Mouse (Mus musculus) liver, embryonic 12.5 days (tissue): ENCODE measurements at regions not wholly inside any gene's neighbourhood (a gene's known extent, or its start where the extent isn't known, plus 50 kb on each side); places are given as distances from the start of the nearest gene placed in this dataset.

Experiments used
- ATAC-seq: fragments of 200-750 bp; cut with Nextera tagmentation; 2 replicates; pipeline ENCODE4 v1.8.0; 2017; ENCODE audit warnings: moderate number of reproducible peaks, mild to moderate bottlenecking, moderate library complexity
- H3K27ac ChIP-seq: fragments of 300-500 bp; sonication (generic); 2 replicates; pipeline ENCODE4 v1.5.1; 2016; ENCODE audit warnings: mild to moderate bottlenecking
- H3K27me3 ChIP-seq: fragments of 300-500 bp; sonication (generic); replicated peaks from 2 replicates; pipeline ENCODE4 v1.6.1; 2016; ENCODE audit warnings: mild to moderate bottlenecking, moderate library complexity
- H3K36me3 ChIP-seq: fragments of 300-500 bp; sonication (generic); 2 replicates; pipeline ENCODE4 v1.6.1; 2016; ENCODE audit warnings: mild to moderate bottlenecking, moderate library complexity
- H3K4me1 ChIP-seq: fragments of 300-500 bp; sonication (generic); 2 replicates; pipeline ENCODE4 v1.6.1; 2016
- H3K4me2 ChIP-seq: fragments of 300-500 bp; sonication (generic); 2 replicates; pipeline ENCODE4 v1.6.1; 2016; ENCODE audit warnings: mild to moderate bottlenecking, moderate library complexity
- H3K4me3 ChIP-seq: fragments of 300-500 bp; sonication (generic); 2 replicates; pipeline ENCODE4 v1.5.1; 2016; ENCODE audit warnings: mild to moderate bottlenecking, moderate library complexity
- H3K9ac ChIP-seq: fragments of 300-500 bp; sonication (generic); 2 replicates; pipeline ENCODE4 v1.6.1; 2016; ENCODE audit warnings: mild to moderate bottlenecking, moderate library complexity
- H3K9me3 ChIP-seq: fragments of 300-500 bp; sonication (generic); replicated peaks from 2 replicates; pipeline ENCODE4 v1.6.1; 2016; ENCODE audit warnings: mild to moderate bottlenecking, moderate library complexity
- WGBS: fragments of 180-500 bp; shearing (Covaris S2); methylation state at CpG from one replicate; pipeline ENCODE4 v1.1.7; 2016; ENCODE audit not compliant: insufficient replicate concordance; 5-methylcytosine and 5-hydroxymethylcytosine counted together

- Histone ChIP-seq H3K4me3 (no peak overlapping the region), H3K4me1 (no peaks in the 10 kb centered on the region), H3K4me2 (no peak overlapping the region), H3K36me3 (no peaks in the 10 kb centered on the region), H3K9me3 (no peaks in the 10 kb centered on the region), H3K9ac (no peak overlapping the region), H3K27me3 (no peaks in the 10 kb centered on the region), H3K27ac (no peak overlapping the region)
- no peak for ATAC-seq
- WGBS = 54% methylated on average over 24 of the region's 24 CpGs
These were observed 159.0 kb downstream of the Slc4a3 start for GRCm38 (mm10) chr1:75704832-75705650.

- Histone ChIP-seq H3K27ac (no peak overlapping the region), H3K36me3 (no peaks in the 10 kb centered on the region), H3K9ac (no peak overlapping the region), H3K9me3 (no peaks in the 10 kb centered on the region), H3K4me3 (no peak overlapping the region), H3K27me3 (no peaks in the 10 kb centered on the region), H3K4me1 (no peaks in the 10 kb centered on the region), H3K4me2 (no peak overlapping the region)
- ATAC-seq = no peak
- 83% methylated on average over 9 of the region's 9 CpGs for WGBS
These were observed 160.1 kb downstream of the Slc4a3 start for GRCm38 (mm10) chr1:75706126-75706525.

- H3K4me2 ChIP-seq = no peak overlapping the region
- 75% methylated on average over 5 of the region's 5 CpGs for WGBS
- no peaks in the 10 kb centered on the region for H3K9me3 ChIP-seq
- no peak overlapping the region for H3K9ac ChIP-seq
- no peak overlapping the region for H3K27ac ChIP-seq
- no peaks in the 10 kb centered on the region for H3K36me3 ChIP-seq
- ATAC-seq = no peak
- no peaks in the 10 kb centered on the region for H3K4me1 ChIP-seq
- no peak overlapping the region for H3K4me3 ChIP-seq
- no peaks in the 10 kb centered on the region for H3K27me3 ChIP-seq
These were observed 177.4 kb downstream of the Slc4a3 start for GRCm38 (mm10) chr1:75723431-75723830.

DNA sequence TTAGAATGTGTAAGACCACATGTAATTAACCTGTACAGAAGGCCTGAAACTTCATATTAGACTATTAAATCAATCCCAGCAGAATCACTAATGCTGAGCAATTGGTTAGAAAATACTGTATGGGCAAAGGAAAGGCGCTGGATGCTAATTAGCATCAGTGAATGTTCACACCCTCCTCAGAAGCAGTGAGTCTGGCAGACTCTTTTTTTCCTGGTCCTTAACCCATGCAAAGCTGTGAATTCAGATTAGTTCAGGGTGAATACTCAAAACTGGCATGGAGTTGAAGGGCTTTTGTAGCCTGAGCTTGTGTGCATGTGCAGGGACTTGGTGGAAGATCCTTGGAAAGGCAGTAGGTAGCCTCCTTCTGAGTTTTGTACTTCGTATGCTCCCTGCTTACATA is 179.3 kb downstream of the Slc4a3 start:
- Histone ChIP-seq H3K9me3 (no peaks in the 10 kb centered on the region), H3K27ac (no peak overlapping the region), H3K4me3 (no peak overlapping the region), H3K4me2 (no peak overlapping the region), H3K9ac (no peak overlapping the region), H3K36me3 (no peaks in the 10 kb centered on the region), H3K4me1 (no peaks in the 10 kb centered on the region), H3K27me3 (no peaks in the 10 kb centered on the region)
- WGBS = 65% methylated on average over 2 of the region's 2 CpGs
- ATAC-seq = no peak

DNA sequence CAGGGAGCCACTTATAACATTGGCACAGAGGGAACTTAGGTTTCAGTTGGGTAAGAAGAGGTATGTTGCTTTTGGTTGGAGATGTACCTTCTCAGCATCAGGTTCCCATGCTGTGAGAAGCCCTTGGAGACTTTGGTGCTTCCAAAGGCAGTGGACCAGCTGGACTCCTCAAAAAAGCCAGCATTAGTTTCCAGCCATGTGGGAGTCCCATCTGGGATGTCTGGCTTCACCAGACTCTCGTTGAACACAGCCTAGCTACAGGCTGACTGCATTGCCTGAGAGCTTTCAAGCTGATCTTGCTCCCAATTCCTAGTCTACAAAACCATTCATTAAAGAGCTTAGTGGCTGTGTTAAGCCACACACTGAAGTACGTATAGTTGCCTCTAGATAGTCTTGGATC is 182.8 kb downstream of the Slc4a3 start:
- Histone ChIP-seq H3K4me2 (no peak overlapping the region), H3K4me1 (no peaks in the 10 kb centered on the region), H3K9ac (no peak overlapping the region), H3K9me3 (no peaks in the 10 kb centered on the region), H3K36me3 (no peaks in the 10 kb centered on the region), H3K27me3 (no peaks in the 10 kb centered on the region), H3K27ac (no peak overlapping the region), H3K4me3 (no peak overlapping the region)
- WGBS = 59% methylated on average over 2 of the region's 2 CpGs
- no peak for ATAC-seq

DNA sequence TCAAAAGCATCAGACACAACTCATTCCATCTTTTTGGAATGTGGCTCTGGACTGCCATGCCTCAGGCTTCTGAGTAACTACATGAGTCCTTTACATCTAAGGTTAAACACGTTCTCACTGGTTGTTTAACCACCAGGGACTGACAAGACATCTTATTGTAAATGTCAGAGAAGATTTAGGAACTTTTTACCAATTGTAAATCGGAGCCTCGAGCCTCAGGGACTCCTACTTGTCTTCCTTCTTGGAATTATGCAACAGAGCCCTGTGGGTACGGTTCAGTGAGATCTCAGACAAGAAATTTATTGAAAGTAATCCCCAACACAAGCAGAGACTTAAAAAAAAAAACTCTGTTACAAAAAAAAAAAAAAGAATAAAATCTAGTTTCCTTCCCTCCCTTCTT is 187.7 kb downstream of the Slc4a3 start:
- Histone ChIP-seq H3K4me1 (no peaks in the 10 kb centered on the region), H3K9me3 (no peaks in the 10 kb centered on the region), H3K27me3 (no peaks in the 10 kb centered on the region), H3K4me3 (no peak overlapping the region), H3K36me3 (no peaks in the 10 kb centered on the region), H3K9ac (no peak overlapping the region), H3K4me2 (no peak overlapping the region), H3K27ac (no peak overlapping the region)
- WGBS = 45% methylated on average over 4 of the region's 4 CpGs
- ATAC-seq = no peak

DNA sequence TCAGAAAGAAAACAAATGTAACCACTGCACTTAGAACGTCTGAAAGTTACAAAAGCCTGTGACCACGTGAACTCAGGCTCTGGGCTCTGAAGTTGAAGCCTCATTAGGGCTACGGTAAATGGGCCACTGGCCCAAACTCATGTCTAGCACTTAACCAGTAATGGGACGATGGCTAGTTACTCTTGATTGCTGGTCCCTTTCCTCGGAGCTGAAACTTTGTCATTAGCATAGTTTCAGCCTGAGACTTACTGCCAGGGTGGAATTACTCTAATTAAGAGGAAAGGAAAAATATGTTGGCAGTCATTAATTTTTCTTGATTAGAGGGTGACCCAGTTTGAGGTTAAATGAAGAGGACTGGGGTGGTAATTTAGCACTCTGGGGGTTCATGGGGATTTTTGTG is 192.6 kb downstream of the Slc4a3 start:
- H3K27me3 ChIP-seq = no peaks in the 10 kb centered on the region
- no peaks in the 10 kb centered on the region for H3K4me1 ChIP-seq
- H3K27ac ChIP-seq = no peak overlapping the region
- no peak overlapping the region for H3K4me2 ChIP-seq
- H3K9ac ChIP-seq = no peak overlapping the region
- H3K36me3 ChIP-seq = no peaks in the 10 kb centered on the region
- no peak overlapping the region for H3K4me3 ChIP-seq
- no peaks in the 10 kb centered on the region for H3K9me3 ChIP-seq
- 53% methylated on average over 5 of the region's 5 CpGs for WGBS
- ATAC-seq = no peak

DNA sequence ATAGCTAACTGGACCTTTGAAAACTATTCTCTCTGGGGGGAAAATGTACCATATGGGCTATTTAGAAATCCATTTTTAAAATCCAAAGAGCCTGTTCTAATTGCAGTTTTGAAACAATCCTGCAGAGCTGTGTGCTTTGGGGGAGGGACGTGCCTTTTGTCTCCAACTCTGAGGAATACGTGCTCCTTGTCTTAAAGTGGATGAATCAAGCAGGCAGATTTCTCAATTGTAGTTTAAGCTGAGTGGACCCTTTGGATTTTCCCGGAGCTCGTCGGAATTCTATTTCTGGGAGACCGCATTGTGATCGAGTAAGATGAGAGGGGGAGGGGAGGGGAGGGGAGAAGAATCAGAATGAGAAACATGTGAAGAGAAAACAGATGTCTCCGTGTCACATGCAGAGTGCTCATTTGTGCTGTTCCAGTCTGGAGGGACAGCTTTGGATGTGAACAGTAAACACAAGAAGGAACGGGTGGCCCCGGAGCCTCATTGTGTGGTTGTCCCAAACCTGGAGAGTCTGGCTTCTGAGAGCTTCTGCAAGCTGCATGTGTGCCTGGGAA is 203.7 kb downstream of the Slc4a3 start:
- Histone ChIP-seq H3K27me3 (no peaks in the 10 kb centered on the region), H3K4me3 (no peak overlapping the region), H3K27ac (no peak overlapping the region), H3K36me3 (no peaks in the 10 kb centered on the region), H3K4me1 (no peaks in the 10 kb centered on the region), H3K9me3 (no peaks in the 10 kb centered on the region), H3K4me2 (no peak overlapping the region), H3K9ac (no peak overlapping the region)
- WGBS = 72% methylated on average over 10 of the region's 10 CpGs
- no peak for ATAC-seq

DNA sequence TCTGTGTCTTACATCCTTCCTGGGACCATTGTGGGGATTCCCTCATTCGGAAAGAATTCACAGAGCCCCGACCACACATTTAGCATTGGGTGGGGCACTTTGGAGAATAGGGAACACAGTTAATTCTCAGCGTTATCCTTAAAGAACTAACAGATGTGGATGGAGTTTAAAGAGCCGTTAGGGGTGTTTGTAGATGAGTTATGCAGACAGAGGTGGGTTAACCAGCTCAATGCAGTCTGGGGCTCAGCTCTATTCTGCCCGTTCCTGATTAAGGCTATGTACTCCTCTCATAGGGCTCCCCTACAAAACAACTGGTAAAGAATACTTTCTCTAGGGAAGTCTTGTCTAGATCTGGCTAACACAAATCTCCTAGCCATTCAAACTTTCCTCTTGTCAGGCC is 226.1 kb downstream of the Slc4a3 start:
- Histone ChIP-seq H3K27ac (no peak overlapping the region), H3K4me3 (no peak overlapping the region), H3K27me3 (no peaks in the 10 kb centered on the region), H3K36me3 (no peaks in the 10 kb centered on the region), H3K4me2 (no peak overlapping the region), H3K9me3 (no peaks in the 10 kb centered on the region), H3K9ac (no peak overlapping the region), H3K4me1 (no peaks in the 10 kb centered on the region)
- WGBS = 34% methylated on average over 5 of the region's 5 CpGs
- no peak for ATAC-seq

DNA sequence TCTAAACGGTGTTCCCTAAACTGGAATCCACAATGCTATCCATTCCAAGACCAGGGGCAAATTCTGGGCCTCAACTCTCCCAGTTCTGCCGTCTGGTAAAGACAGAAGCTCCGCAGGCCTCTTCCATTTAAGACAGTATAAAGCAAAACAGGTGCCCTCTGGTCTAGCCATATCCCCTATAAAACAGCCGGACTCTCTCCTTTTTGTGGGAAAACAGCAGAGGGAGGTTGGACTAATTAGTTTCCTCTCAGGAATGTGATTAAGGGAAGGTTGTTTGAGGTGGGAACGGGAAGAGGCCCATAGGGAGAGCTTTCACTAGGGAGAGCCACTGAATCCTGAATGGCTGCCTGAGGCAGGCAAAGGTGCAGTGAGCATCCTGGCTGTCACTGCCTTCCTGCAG is 226.9 kb downstream of the Slc4a3 start:
- Histone ChIP-seq H3K36me3 (no peaks in the 10 kb centered on the region), H3K4me2 (no peak overlapping the region), H3K27me3 (no peaks in the 10 kb centered on the region), H3K4me1 (no peaks in the 10 kb centered on the region), H3K9me3 (no peaks in the 10 kb centered on the region), H3K9ac (no peak overlapping the region), H3K4me3 (no peak overlapping the region), H3K27ac (no peak overlapping the region)
- 72% methylated on average over 5 of the region's 5 CpGs for WGBS
- no peak for ATAC-seq

DNA sequence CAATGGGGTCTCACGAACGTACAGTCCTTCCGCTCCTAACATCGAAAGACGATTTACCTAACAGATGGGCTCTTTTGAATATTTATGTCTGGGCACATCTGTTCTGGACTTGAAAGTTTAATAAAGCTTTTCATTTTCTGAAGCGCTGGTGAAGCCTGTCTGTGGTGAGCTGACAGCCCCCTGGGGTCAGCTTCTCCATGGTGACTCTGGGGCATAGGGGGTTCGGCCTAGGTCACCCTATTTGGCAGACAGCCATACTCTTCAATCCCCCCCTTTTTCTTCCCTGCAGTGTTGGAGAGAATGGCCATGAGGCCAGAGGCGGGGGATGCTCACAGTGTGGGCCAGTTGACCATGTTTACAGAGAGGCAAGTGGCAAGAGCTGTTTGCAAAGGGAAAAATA is 232.8 kb downstream of the Slc4a3 start:
- Histone ChIP-seq H3K9ac (no peak overlapping the region), H3K27ac (no peak overlapping the region)

GRCm38 (mm10) chr1:75783206-75783605 is 237.1 kb downstream of the Slc4a3 start:
- H3K9ac ChIP-seq = no peak overlapping the region
- no peaks in the 10 kb centered on the region for H3K27me3 ChIP-seq
- ATAC-seq = no peak
- no peak overlapping the region for H3K4me2 ChIP-seq
- no peaks in the 10 kb centered on the region for H3K9me3 ChIP-seq
- no peaks in the 10 kb centered on the region for H3K36me3 ChIP-seq
- WGBS = 68% methylated on average over 2 of the region's 2 CpGs
- no peak overlapping the region for H3K4me3 ChIP-seq
- no peak overlapping the region for H3K27ac ChIP-seq
- no peaks in the 10 kb centered on the region for H3K4me1 ChIP-seq

More for the DNA sequence above, 232.8 kb downstream of the Slc4a3 start:
- no peaks in the 10 kb centered on the region for H3K36me3 ChIP-seq
- H3K4me2 ChIP-seq = no peak overlapping the region
- 83% methylated on average over 8 of the region's 8 CpGs for WGBS
- no peak overlapping the region for H3K4me3 ChIP-seq
- H3K9me3 ChIP-seq = no peaks in the 10 kb centered on the region
- H3K27me3 ChIP-seq = no peaks in the 10 kb centered on the region
- no peaks in the 10 kb centered on the region for H3K4me1 ChIP-seq
- no peak for ATAC-seq
